Mouse (Mus musculus) hindbrain, embryonic 15.5 days (tissue): ENCODE measurements around the gene Lrp6. TPM values are rescaled to one million over a fixed set of nuclear protein-coding genes. Genes with fewer than 3 reads are reported as not detected.
A peak's percentile ranks its signal among the peaks of the same experiment; 100 is the strongest.

ENCODE experiments used
- ATAC-seq: fragments of 200-750 bp; cut with Nextera tagmentation; 2 replicates; pipeline ENCODE4 v1.8.0; 2017; ENCODE audit warnings: low read depth, moderate number of reproducible peaks, moderate TSS enrichment; ENCODE audit not compliant: low FRiP score
- H3K27ac ChIP-seq: fragments of 300-500 bp; sonication (generic); replicated peaks from 2 replicates; pipeline ENCODE4 v1.5.1; 2015; ENCODE audit warnings: mild to moderate bottlenecking, inconsistent platforms
- H3K27me3 ChIP-seq: fragments of 300-500 bp; sonication (generic); 2 replicates; pipeline ENCODE4 v1.6.1; 2015; ENCODE audit warnings: control low read depth, inconsistent platforms
- H3K36me3 ChIP-seq: fragments of 300-500 bp; sonication (generic); 2 replicates; pipeline ENCODE4 v1.6.1; 2015; ENCODE audit warnings: control low read depth, inconsistent platforms
- H3K4me1 ChIP-seq: fragments of 300-500 bp; sonication (generic); replicated peaks from 2 replicates; pipeline ENCODE4 v1.6.1; 2015; ENCODE audit warnings: control low read depth, inconsistent platforms
- H3K4me2 ChIP-seq: fragments of 300-500 bp; sonication (generic); 2 replicates; pipeline ENCODE4 v1.6.1; 2015; ENCODE audit warnings: moderate library complexity, mild to moderate bottlenecking, inconsistent platforms
- H3K4me3 ChIP-seq: fragments of 300-500 bp; sonication (generic); 2 replicates; pipeline ENCODE4 v1.5.1; 2015; ENCODE audit warnings: mild to moderate bottlenecking, inconsistent platforms
- H3K9ac ChIP-seq: fragments of 300-500 bp; sonication (generic); 2 replicates; pipeline ENCODE4 v1.6.1; 2015; ENCODE audit warnings: inconsistent platforms
- H3K9me3 ChIP-seq: fragments of 300-500 bp; sonication (generic); 2 replicates; pipeline ENCODE4 v1.6.1; 2016; ENCODE audit warnings: control low read depth, inconsistent platforms
- WGBS: fragments of 180-500 bp; shearing (Covaris S2); methylation state at CpG from one replicate; pipeline ENCODE4 v1.1.7; 2015; 5-methylcytosine and 5-hydroxymethylcytosine counted together
- polyA plus RNA-seq: library from polyadenylated mRNA; unstranded; fragments of >200 nt; fragmentation: Nextera tagmentation; extraction: Ambion mirVana; gene quantifications from 2 replicates; pipeline ENCODE4 v1.2.1, GENCODE M21; 2015

The Lrp6 gene
- polyA plus RNA-seq, 1 experiment from 2014 or later: 16.4 TPM

- no peak for ATAC-seq
- peak overlapping the region; percentile 98 for H3K4me3 ChIP-seq
- H3K36me3 ChIP-seq: no peaks in the 10 kb centered on the region
- H3K4me2 ChIP-seq: peak overlapping the region; percentile 66
- H3K9me3 ChIP-seq: no peaks in the 10 kb centered on the region
- WGBS: 2% methylated on average over 19 of the region's 19 CpGs
- peak overlapping the region; percentile 100 for H3K27ac ChIP-seq
- H3K4me1 ChIP-seq: peaks cover 21% of the 10 kb centered on the region
- peak overlapping the region; percentile 96 for H3K9ac ChIP-seq
- no peaks in the 10 kb centered on the region for H3K27me3 ChIP-seq
Measured at GRCm38 (mm10) chr6:134565606-134566247, 1.0 kb downstream of the Lrp6 start.

GRCm38 (mm10) chr6:134564539-134564938 is 2.2 kb downstream of the Lrp6 start:
- Histone ChIP-seq H3K9me3 (no peaks in the 10 kb centered on the region), H3K27me3 (no peaks in the 10 kb centered on the region), H3K36me3 (no peaks in the 10 kb centered on the region), H3K4me2 (peak overlapping the region; percentile 66), H3K27ac (no peak overlapping the region), H3K4me1 (peaks cover 23% of the 10 kb centered on the region), H3K4me3 (0 out of 2 replicates have a peak overlapping the region, but pooled peaks have one; percentile 98), H3K9ac (no peak overlapping the region)
- no peak for ATAC-seq
- 67% methylated on average over 2 of the region's 2 CpGs for WGBS

DNA sequence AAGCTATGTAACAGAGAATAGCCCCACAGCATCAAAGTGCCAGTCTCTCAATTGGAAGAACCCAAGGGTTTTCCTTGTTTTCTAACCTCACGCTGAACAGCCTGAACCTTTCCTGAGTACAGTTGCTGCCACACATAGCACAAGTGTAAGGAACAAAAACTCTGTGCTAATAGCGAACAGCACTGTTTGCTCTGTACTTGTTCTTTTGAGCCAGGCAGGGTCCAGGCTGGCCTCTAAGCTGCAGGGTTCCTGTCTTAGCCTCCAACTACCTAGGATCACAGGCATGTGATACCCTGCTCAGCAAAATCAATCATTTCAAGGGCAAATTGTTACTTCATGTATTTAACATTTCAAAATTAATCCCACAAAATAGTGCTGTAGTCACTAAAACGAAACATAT is 7.1 kb downstream of the Lrp6 start:
- H3K9me3 ChIP-seq: no peaks in the 10 kb centered on the region
- no peak overlapping the region for H3K4me2 ChIP-seq
- no peak for ATAC-seq
- H3K27ac ChIP-seq: no peak overlapping the region
- no peak overlapping the region for H3K4me3 ChIP-seq
- H3K4me1 ChIP-seq: peaks cover 39% of the 10 kb centered on the region
- H3K36me3 ChIP-seq: no peaks in the 10 kb centered on the region
- H3K9ac ChIP-seq: no peak overlapping the region
- 72% methylated on average over 3 of the region's 3 CpGs for WGBS
- H3K27me3 ChIP-seq: no peaks in the 10 kb centered on the region

- WGBS: 36% methylated on average over 8 of the region's 8 CpGs
Measured at GRCm38 (mm10) chr6:134558546-134559129, 8.1 kb downstream of the Lrp6 start.

GRCm38 (mm10) chr6:134557043-134557442 is 9.7 kb downstream of the Lrp6 start:
- Histone ChIP-seq H3K9ac (no peak overlapping the region), H3K9me3 (no peaks in the 10 kb centered on the region), H3K4me3 (no peak overlapping the region), H3K27ac (no peak overlapping the region), H3K36me3 (no peaks in the 10 kb centered on the region), H3K4me1 (peaks cover 31% of the 10 kb centered on the region), H3K27me3 (no peaks in the 10 kb centered on the region), H3K4me2 (no peak overlapping the region)
- ATAC-seq: no peak
- 95% methylated on average over 1 of the region's 1 CpGs for WGBS

More at GRCm38 (mm10) chr6:134558546-134559129, 8.1 kb downstream of the Lrp6 start:
- peaks cover 33% of the 10 kb centered on the region for H3K4me1 ChIP-seq
- H3K36me3 ChIP-seq: no peaks in the 10 kb centered on the region
- H3K27me3 ChIP-seq: no peaks in the 10 kb centered on the region
- no peak overlapping the region for H3K4me3 ChIP-seq
- H3K27ac ChIP-seq: no peak overlapping the region
- ATAC-seq: no peak
- H3K9me3 ChIP-seq: no peaks in the 10 kb centered on the region
- no peak overlapping the region for H3K4me2 ChIP-seq
- H3K9ac ChIP-seq: no peak overlapping the region

- 71% methylated on average over 7 of the region's 7 CpGs for WGBS
- no peak overlapping the region for H3K4me3 ChIP-seq
- ATAC-seq: no peak
Measured at GRCm38 (mm10) chr6:134556185-134556950, 10.4 kb downstream of the Lrp6 start.

GRCm38 (mm10) chr6:134555178-134555577 is 11.6 kb downstream of the Lrp6 start:
- Histone ChIP-seq H3K27ac (no peak overlapping the region; the same call in 1 of the 2 replicates), H3K9me3 (no peaks in the 10 kb centered on the region), H3K9ac (no peak overlapping the region), H3K4me3 (no peak overlapping the region), H3K4me1 (peaks cover 31% of the 10 kb centered on the region), H3K4me2 (no peak overlapping the region), H3K36me3 (no peaks in the 10 kb centered on the region), H3K27me3 (no peaks in the 10 kb centered on the region)
- 51% methylated on average over 3 of the region's 3 CpGs for WGBS
- ATAC-seq: no peak

More at GRCm38 (mm10) chr6:134556185-134556950, 10.4 kb downstream of the Lrp6 start:
- Histone ChIP-seq H3K9ac (no peak overlapping the region), H3K36me3 (no peaks in the 10 kb centered on the region), H3K9me3 (no peaks in the 10 kb centered on the region), H3K27ac (no peak overlapping the region), H3K27me3 (no peaks in the 10 kb centered on the region), H3K4me1 (peaks cover 31% of the 10 kb centered on the region), H3K4me2 (no peak overlapping the region)

DNA sequence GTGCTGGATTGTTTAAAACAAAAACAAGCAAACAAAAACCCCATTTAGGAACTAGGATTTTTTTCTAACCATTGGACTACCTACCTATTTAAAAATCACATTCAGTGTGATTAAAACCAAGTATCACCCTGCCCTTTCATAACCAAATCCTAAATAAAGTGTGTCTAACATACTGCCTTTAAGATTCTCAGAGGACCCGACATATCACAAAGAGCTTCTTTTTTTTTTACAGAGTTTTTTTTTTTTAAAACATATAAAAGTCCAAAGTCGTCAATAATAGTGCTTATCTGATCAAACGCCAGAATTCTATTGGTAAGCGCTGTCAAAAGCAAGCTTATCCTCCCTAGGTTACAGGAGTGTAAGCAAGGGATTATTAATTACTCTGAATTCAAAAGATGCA is 12.5 kb downstream of the Lrp6 start:
- Histone ChIP-seq H3K9me3 (no peaks in the 10 kb centered on the region), H3K36me3 (no peaks in the 10 kb centered on the region), H3K27ac (no peak overlapping the region), H3K9ac (no peak overlapping the region), H3K4me3 (no peak overlapping the region), H3K4me1 (peaks cover 26% of the 10 kb centered on the region), H3K4me2 (no peak overlapping the region), H3K27me3 (no peaks in the 10 kb centered on the region)
- no peak for ATAC-seq
- 77% methylated on average over 4 of the region's 4 CpGs for WGBS

- Histone ChIP-seq H3K9me3 (no peaks in the 10 kb centered on the region), H3K27me3 (no peaks in the 10 kb centered on the region), H3K4me3 (no peak overlapping the region), H3K4me1 (peaks cover 18% of the 10 kb centered on the region; the same call in 1 of the 2 replicates), H3K27ac (no peak overlapping the region), H3K36me3 (no peaks in the 10 kb centered on the region), H3K4me2 (no peak overlapping the region), H3K9ac (no peak overlapping the region)
- WGBS: 73% methylated on average over 1 of the region's 1 CpGs
- ATAC-seq: no peak
Measured at GRCm38 (mm10) chr6:134551007-134551406, 15.8 kb downstream of the Lrp6 start.

DNA sequence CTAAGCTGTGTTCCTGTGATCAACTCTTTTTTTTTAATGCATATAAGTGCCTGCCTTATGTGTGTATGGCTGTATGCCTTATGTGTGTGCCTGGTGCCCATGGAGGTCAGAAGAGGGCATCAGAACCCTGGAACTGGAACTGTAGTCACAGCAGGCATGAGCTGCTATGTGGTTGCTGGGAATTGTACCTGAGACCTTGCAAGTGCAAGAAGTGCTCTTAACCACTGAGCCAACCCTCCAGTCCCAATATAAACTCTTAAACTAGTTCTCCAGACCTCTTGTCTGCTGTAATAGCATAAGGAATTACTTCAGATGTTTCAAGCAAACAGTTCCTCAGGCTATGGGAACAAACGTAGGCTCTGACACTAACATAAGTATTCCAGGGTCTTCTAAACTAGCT is 16.4 kb downstream of the Lrp6 start:
- WGBS: 81% methylated on average over 1 of the region's 1 CpGs
- Histone ChIP-seq H3K9ac (no peak overlapping the region), H3K9me3 (no peaks in the 10 kb centered on the region), H3K36me3 (no peaks in the 10 kb centered on the region), H3K4me3 (no peak overlapping the region), H3K27ac (no peak overlapping the region), H3K27me3 (no peaks in the 10 kb centered on the region), H3K4me1 (peaks cover 15% of the 10 kb centered on the region), H3K4me2 (no peak overlapping the region)
- no peak for ATAC-seq

- Histone ChIP-seq H3K4me3 (no peak overlapping the region), H3K27me3 (no peaks in the 10 kb centered on the region), H3K36me3 (no peaks in the 10 kb centered on the region), H3K4me2 (no peak overlapping the region), H3K4me1 (peaks cover 24% of the 10 kb centered on the region), H3K9me3 (no peaks in the 10 kb centered on the region), H3K9ac (no peak overlapping the region), H3K27ac (no peak overlapping the region)
- 75% methylated on average over 3 of the region's 3 CpGs for WGBS
- ATAC-seq: no peak
Measured at GRCm38 (mm10) chr6:134544843-134545242, 21.9 kb downstream of the Lrp6 start.

DNA sequence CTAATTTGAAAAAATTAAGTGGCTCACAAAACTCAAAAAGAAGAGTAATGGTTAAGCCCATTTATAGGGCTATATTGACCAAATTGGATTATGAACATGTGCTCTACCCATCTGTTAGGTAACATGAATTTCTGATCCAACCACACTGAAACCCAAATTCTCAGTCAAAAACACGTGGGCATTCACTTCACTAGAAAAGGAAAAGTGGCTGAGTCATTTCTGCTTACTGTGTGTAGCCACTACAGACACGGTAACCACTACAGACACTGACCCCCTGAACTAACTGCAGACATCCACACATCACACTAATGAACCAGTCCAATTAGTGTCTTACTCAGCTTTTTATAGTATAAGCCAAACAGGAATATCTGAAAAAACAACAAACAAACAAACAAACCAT is 22.7 kb downstream of the Lrp6 start:
- no peak for ATAC-seq
- Histone ChIP-seq H3K9ac (no peak overlapping the region), H3K4me1 (peaks cover 24% of the 10 kb centered on the region), H3K27ac (no peak overlapping the region), H3K4me3 (no peak overlapping the region), H3K9me3 (no peaks in the 10 kb centered on the region), H3K27me3 (no peaks in the 10 kb centered on the region), H3K4me2 (no peak overlapping the region), H3K36me3 (no peaks in the 10 kb centered on the region)
- WGBS: 63% methylated on average over 2 of the region's 2 CpGs
